ENCODE assay signal across 21 mouse cellular contexts in genomic region chr10:108111398-108111797, GRCm38 (mm10).
"Had no signal": no experiment of that assay in that cellular context is flagged by ENCODE, and none has a peak within 500 bp of the region (broad histone marks: within the 10 kb centered on the region; RNA-seq: fewer than 3 reads in every experiment).

No protein-coding gene starts in this region.

- H3K4me3 ChIP-seq: limb, embryonic 12.5 days; limb, embryonic 15.5 days; lung, embryonic 15.5 days; megakaryocyte, embryonic 14.5 days; midbrain, embryonic 10.5 days; midbrain, embryonic 13.5 days; myocyte; neural tube, embryonic 13.5 days; stomach, embryonic 15.5 days had no signal

- H3K4me2 ChIP-seq: limb, embryonic 12.5 days; limb, embryonic 15.5 days; lung, embryonic 15.5 days; midbrain, embryonic 13.5 days; neural tube, embryonic 13.5 days; stomach, embryonic 15.5 days had no signal

- H3K9me3 ChIP-seq: limb, embryonic 12.5 days; limb, embryonic 15.5 days; lung, embryonic 15.5 days; midbrain, embryonic 10.5 days; midbrain, embryonic 13.5 days; neural tube, embryonic 13.5 days; stomach, embryonic 15.5 days had no signal

- H3K36me3 ChIP-seq: limb, embryonic 12.5 days; limb, embryonic 15.5 days; lung, embryonic 15.5 days; midbrain, embryonic 10.5 days; midbrain, embryonic 13.5 days; neural tube, embryonic 13.5 days; stomach, embryonic 15.5 days had no signal

- H3K27ac ChIP-seq: limb, embryonic 12.5 days; limb, embryonic 15.5 days; liver, embryonic 14.5 days; lung, embryonic 15.5 days; midbrain, embryonic 10.5 days; midbrain, embryonic 13.5 days; neural tube, embryonic 13.5 days; stomach, embryonic 15.5 days had no signal

- ATAC-seq: midbrain, embryonic 13.5 days; midbrain, embryonic 16.5 days had no signal

- H3K4me1 ChIP-seq: limb, embryonic 12.5 days; midbrain, embryonic 13.5 days; neural tube, embryonic 13.5 days had no signal

- DNase-seq: kidney, adult 11 months; kidney, postnatal 10 days; kidney, postnatal 4 days; left cerebral cortex, postnatal 4 days; lung, adult 18-20 months; lung, postnatal 10 days; lung, postnatal 36 days; right cerebral cortex, postnatal 4 days; spleen, adult 18-20 months; thymus, postnatal 25 days had no signal

- H3K9ac ChIP-seq: limb, embryonic 12.5 days; limb, embryonic 15.5 days; liver, embryonic 14.5 days; lung, embryonic 15.5 days; midbrain, embryonic 13.5 days; neural tube, embryonic 13.5 days; stomach, embryonic 15.5 days had no signal

- H3K27me3 ChIP-seq: limb, embryonic 12.5 days; limb, embryonic 15.5 days; lung, embryonic 15.5 days; midbrain, embryonic 13.5 days; neural tube, embryonic 13.5 days; stomach, embryonic 15.5 days had no signal
